ENCODE assay signal across 9 mouse cellular contexts in the genomic region with DNA sequence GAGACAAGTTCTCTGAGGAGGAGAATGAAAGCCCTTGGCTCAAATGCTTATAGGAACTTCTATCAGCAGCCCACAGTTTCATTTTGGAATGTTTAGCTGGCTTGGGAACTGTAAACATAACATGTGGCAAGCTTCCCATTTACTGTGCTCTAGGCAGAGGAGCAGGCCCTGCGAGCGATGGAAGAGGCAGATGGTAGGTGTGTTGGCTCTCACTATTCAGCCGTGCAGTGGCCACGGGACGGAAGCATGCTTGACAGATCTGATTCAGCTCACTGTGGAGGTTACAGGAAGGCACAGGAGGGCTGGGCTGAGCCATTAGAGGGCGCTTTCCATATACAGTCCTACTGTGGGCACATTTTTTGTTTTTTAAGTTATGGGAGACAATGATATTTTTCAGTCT.
DNase-seq lines count a peak whose midpoint lies in the region; ATAC-seq and TF ChIP-seq lines count a peak whose summit lies in the region.
"Had no signal": no experiment of that assay in that cellular context is flagged by ENCODE, and none has a peak within 500 bp of the region (broad histone marks: within the 10 kb centered on the region; RNA-seq: fewer than 3 reads in every experiment).

No protein-coding gene starts in this region.

- H3K4me3 ChIP-seq in kidney, postnatal 0 days (replicated peaks; ENCODE audit: low read depth, low read length), result no peak overlapping the region
- H3K4me3 ChIP-seq: limb, embryonic 15.5 days had no signal

- DNase-seq in right cerebral cortex, adult 18-20 months, result peak; percentile 14
- no peak for DNase-seq in right cerebral cortex, adult 2 months (ENCODE audit: low spot score in 2 of 2)
- peak; percentile 90 for DNase-seq in cerebellum, adult 9-10 months
- DNase-seq in kidney, postnatal 0 days (ENCODE audit: low spot score), result peak; percentile 27
- DNase-seq in left cerebral cortex, postnatal 36 days (ENCODE audit: low spot score in 2 of 2), result no peak
- no peak for DNase-seq in right cerebral cortex, postnatal 36 days (ENCODE audit: low spot score in 2 of 2)

- H3K27me3 ChIP-seq in kidney, postnatal 0 days (ENCODE audit: insufficient read depth, low read length), result no peaks in the 10 kb centered on the region
- H3K27me3 ChIP-seq: limb, embryonic 15.5 days had no signal

- no peaks in the 10 kb centered on the region for H3K36me3 ChIP-seq in kidney, postnatal 0 days (ENCODE audit: insufficient read depth, low read length)
- H3K36me3 ChIP-seq: limb, embryonic 15.5 days had no signal

- no peaks in the 10 kb centered on the region for H3K9me3 ChIP-seq in kidney, postnatal 0 days (replicated peaks; ENCODE audit: low read length)
- H3K9me3 ChIP-seq: limb, embryonic 15.5 days had no signal

- no peak for TF ChIP-seq CTCF in kidney, postnatal 0 days (IDR thresholded peaks at IDR 0.05; ENCODE audit: low read depth)

- H3K9ac ChIP-seq in kidney, postnatal 0 days (ENCODE audit: low read depth, low read length), result no peak overlapping the region
- H3K9ac ChIP-seq: limb, embryonic 15.5 days had no signal

- intact Hi-C loops in left cerebral cortex, postnatal 36 days (cut with DNase I), result no loop called here

- no peak overlapping the region for H3K27ac ChIP-seq in kidney, postnatal 0 days
- H3K27ac ChIP-seq: limb, embryonic 15.5 days had no signal

- H3K4me2 ChIP-seq in kidney, postnatal 0 days (ENCODE audit: low read length), result no peak overlapping the region
- H3K4me2 ChIP-seq: limb, embryonic 15.5 days had no signal

- ATAC-seq in kidney, postnatal 0 days (replicated peaks; ENCODE audit: low FRiP score, low read depth), result no peak
- ATAC-seq in neutrophil, adult 5-6 weeks (ENCODE audit: extremely low read depth, insufficient number of reproducible peaks, low FRiP score, poor library complexity, severe bottlenecking), result peak; percentile 90
- no peak for ATAC-seq in erythroblast, adult 5-6 weeks (replicated peaks; ENCODE audit: low FRiP score, poor library complexity, severe bottlenecking)

- no peaks in the 10 kb centered on the region for H3K4me1 ChIP-seq in kidney, postnatal 0 days (replicated peaks; ENCODE audit: insufficient read depth, low read length)

- 50% methylated on average over 6 of the region's 6 CpGs for WGBS in kidney, postnatal 0 days

Comparison
In these comparisons a context has a peak if more than half of its experiments do, and no peak if none do; other contexts are left out.
1. DNase-seq: peak in right cerebral cortex, adult 18-20 months (single experiment), cerebellum, adult 9-10 months (single experiment) and kidney, postnatal 0 days (single experiment); none in right cerebral cortex, adult 2 months (0 of 2), left cerebral cortex, postnatal 36 days (0 of 2) and right cerebral cortex, postnatal 36 days (0 of 2).